Mouse (Mus musculus): ENCODE results near the gene Slc28a3.

DNA sequence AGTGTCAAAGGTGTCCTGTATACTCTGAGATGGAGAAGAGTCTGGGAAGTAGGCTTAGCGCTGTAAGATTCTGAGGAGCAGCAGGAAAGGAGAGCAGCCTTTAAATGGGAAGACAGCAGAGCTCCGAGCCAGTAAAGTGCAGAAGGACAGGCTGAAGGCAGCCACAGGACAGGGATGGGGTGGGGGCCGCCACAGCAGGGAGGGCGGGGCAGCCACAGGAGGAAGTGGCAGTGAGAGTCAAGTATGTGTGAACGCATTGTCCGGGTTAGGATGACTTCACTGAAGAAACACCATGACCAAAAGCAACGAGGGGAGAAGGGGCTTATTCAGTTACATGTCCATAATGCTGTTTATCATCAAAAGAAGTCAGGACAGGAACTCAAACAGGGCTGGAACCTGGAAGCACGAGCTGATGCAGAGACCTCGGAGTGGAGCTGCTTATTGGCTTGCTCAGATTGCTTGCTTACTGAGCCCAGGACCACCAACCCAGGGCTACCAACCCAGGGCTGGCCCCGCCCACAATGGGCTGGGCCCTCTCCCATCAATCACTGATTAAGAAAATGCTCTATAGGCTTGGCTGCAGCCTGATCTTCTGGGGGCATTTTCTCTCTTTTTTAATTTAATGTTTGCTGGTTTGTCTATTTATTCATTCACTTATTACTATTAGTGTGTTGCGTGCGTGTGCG, 18.8 kb upstream of the Slc28a3 start:
- TF ChIP-seq CTCF (IDR thresholded peaks at IDR 0.05; ENCODE audit: low read depth, low read length) (no peak), POLR2AphosphoS5 (IDR thresholded peaks at IDR 0.05; ENCODE audit: insufficient replicate concordance, low read depth, low read length) (no peak), TAL1 (conservative IDR thresholded peaks at IDR 0.05; ENCODE audit: low read depth, low read length) (no peak)

Data from G1E (cell line).